Mouse (Mus musculus) cortical plate, adult 2 months (tissue): ENCODE data around the gene Cbfb. TPM values are rescaled to one million over a fixed set of nuclear protein-coding genes. Genes with fewer than 3 reads are reported as not detected.

Source experiments
- H3K27ac ChIP-seq: fragments of 200-500 bp; 2 replicates; pipeline ENCODE4 v1.5.1; 2012; ENCODE audit warnings: low read length, control low read depth, inconsistent platforms; ENCODE audit not compliant: insufficient read depth
- H3K4me1 ChIP-seq: fragments of 200-500 bp; 2 replicates; pipeline ENCODE4 v1.6.1; 2011; ENCODE audit warnings: low read length; ENCODE audit not compliant: control insufficient read depth, insufficient read depth
- H3K4me3 ChIP-seq: fragments of 200-500 bp; 2 replicates; pipeline ENCODE4 v1.5.1; 2011; ENCODE audit warnings: mild to moderate bottlenecking, low read length, control low read depth; ENCODE audit not compliant: insufficient read depth
- CTCF ChIP-seq: fragments of 200-500 bp; IDR thresholded peaks from 2 replicates; pipeline ENCODE4 v1.5.1; 2011; ENCODE audit warnings: mild to moderate bottlenecking, control low read depth, low read length; ENCODE audit not compliant: insufficient read depth; ENCODE audit errors: extremely low read depth
- POLR2A ChIP-seq: fragments of 200-500 bp; IDR thresholded peaks from 2 replicates; pipeline ENCODE4 v1.6.1; 2011; ENCODE audit warnings: mild to moderate bottlenecking, low read length, control low read depth; ENCODE audit not compliant: insufficient read depth; ENCODE audit errors: extremely low read depth
- polyA plus RNA-seq: library from polyadenylated mRNA; depleted of rRNA; stranded (reverse); fragments of >200 nt; gene quantifications from 2 replicates; pipeline ENCODE4 v1.2.3, GENCODE M21; 2012

The Cbfb gene
- polyA plus RNA-seq, 1 experiment: 17.7 TPM

- TF ChIP-seq POLR2A: no peak
- TF ChIP-seq CTCF: no peak
Observed at GRCm38 (mm10) chr8:105237442-105238142, 67.1 kb downstream of the Cbfb start.

DNA sequence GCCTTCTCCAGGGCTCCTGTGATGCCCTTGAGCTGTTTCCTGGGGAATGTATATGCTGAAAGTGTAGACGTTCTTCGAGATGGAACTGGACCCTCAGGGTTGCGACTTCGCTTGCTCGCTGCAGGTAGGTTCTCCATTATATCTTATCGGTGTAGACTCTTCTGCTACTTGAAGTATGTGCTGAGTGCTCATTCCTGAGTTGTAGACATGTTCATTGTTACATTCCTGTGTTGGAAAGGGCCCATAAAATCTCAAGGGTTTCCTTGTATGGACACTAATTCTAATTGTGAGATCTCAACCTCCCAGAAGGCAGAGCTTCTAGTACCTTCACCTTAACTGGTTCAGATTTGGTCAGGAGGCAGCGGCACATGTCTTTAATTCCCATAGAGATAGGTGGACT is 70.5 kb downstream of the Cbfb start:
- Histone ChIP-seq H3K4me3 (no peak overlapping the region), H3K4me1 (no peaks in the 10 kb centered on the region), H3K27ac (no peak overlapping the region)
- TF ChIP-seq CTCF (no peak), POLR2A (no peak)

More at GRCm38 (mm10) chr8:105237442-105238142, 67.1 kb downstream of the Cbfb start:
- Histone ChIP-seq H3K4me1 (no peaks in the 10 kb centered on the region), H3K4me3 (no peak overlapping the region), H3K27ac (no peak overlapping the region)

DNA sequence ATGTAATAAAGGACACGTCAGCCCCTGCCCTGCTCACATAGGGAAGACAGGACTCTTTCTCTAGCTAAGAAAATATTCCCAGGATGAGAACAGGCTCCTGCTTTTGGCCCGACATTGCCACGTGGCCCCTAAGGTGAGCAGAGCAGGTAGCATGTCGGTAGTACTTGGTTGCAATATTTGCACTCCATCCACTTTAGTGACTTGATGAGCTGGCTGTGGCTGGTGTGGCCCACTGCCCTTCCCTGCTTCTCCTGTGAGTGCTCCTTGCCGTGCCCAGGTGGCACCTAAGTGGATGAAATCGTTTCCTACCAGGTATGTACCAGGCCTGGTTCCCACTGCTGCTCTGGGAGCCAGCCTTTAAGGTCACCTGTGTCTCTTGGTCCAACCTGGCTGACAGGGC is 81.5 kb downstream of the Cbfb start:
- Histone ChIP-seq H3K4me1 (no peaks in the 10 kb centered on the region), H3K27ac (no peak overlapping the region), H3K4me3 (no peak overlapping the region)
- TF ChIP-seq POLR2A (no peak), CTCF (no peak)

DNA sequence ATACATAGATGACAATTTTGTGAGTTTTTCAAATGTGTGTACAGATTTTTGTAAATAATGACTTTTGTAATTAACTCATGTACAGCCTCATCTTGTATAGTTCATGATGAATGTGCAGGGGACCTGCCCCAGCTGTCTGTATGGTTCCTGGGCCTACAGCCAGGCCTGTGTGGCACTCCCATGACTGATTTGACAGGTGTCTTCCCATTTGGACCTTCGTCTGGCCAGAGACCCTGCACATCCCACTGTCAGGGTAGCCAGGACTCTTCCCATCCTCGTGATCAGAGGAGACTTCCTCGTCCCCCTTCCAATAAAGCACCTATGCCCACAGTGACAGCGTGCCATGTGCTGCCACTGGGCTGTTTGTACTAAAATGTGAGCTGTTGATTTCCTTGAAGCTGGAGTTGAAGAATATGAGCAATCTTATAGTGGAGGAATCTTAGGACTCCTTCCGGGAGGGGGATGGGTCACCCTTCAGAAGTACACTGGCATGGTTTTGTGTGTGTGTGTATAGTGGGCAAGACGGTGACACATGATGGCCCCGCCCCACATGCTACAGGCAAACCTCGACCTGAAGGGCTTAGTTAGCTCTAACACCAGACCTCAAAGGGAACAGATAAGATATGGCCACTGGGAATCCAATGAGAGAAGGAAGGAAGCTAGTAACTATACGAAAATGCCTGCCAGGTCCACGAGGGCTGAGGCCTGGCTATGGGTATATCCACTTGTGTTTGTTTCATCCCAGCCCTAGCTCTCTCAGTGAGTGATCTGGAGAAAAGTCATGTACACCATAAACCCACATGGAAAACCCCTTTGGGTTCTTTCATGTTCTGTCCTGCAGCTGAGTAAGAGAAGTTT is 82.4 kb downstream of the Cbfb start:
- Histone ChIP-seq H3K4me1 (no peaks in the 10 kb centered on the region), H3K27ac (no peak overlapping the region), H3K4me3 (no peak overlapping the region)
- TF ChIP-seq CTCF (no peak), POLR2A (no peak)

DNA sequence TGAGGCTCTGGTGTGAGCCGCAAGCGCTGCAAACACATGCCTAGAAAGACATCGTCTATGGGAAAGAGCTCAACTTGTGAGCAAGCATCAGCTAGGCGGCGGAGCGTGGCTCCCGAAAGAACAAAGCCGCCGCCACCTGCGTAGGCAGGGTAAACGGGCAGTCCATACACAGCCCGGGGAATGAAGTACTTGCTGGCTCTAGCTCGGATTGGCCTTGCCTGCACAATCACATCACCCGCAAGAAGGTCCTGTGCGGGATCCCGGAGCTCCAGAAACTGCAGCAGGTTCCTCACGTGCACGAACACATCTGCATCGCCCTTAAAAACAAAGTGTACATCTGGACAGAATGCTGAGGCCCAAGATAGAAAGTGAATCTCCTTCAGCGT is 83.3 kb downstream of the Cbfb start:
- Histone ChIP-seq H3K4me1 (no peaks in the 10 kb centered on the region), H3K4me3 (peak overlapping the region; percentile 58; the same call in 1 of the 2 replicates), H3K27ac (no peak overlapping the region)
- no peak for TF ChIP-seq POLR2A
- TF ChIP-seq CTCF: no peak

GRCm38 (mm10) chr8:105254152-105254965 is 83.9 kb downstream of the Cbfb start:
- Histone ChIP-seq H3K27ac (no peak overlapping the region; the same call in 1 of the 2 replicates), H3K4me3 (peak overlapping the region; percentile 58)

DNA sequence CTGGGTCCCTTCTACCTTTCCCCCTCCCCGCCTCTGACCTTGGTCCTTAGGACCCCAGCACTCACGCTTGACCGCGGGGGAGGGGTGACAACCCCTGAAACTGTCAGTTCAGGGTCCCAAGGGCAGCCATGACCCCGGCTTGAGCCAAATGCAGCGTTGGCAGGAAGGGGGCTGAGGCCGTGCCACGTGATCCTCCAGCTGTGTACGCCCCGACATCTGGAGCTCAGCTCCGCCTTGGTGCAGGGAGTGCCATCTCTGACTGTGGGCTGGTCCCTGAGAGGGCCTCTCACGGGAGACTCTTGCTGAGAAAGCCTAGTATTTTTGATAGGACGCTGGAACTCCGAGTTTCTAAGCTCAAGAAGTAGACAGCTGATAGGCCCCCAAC is 84.5 kb downstream of the Cbfb start, which contains the start of gene B3gnt9:
Gene B3gnt9 (minus strand): TSS at position 188 of the 385 bp plus-strand sequence.
- no peak for TF ChIP-seq POLR2A
- no peak for TF ChIP-seq CTCF
- no peaks in the 10 kb centered on the region for H3K4me1 ChIP-seq
- no peak within 1 kb of the TSS; the same call in 1 of the 2 replicates for H3K27ac ChIP-seq
- peak within 1 kb of the TSS; percentile 58 for H3K4me3 ChIP-seq

More at GRCm38 (mm10) chr8:105254152-105254965, 83.9 kb downstream of the Cbfb start:
- no peaks in the 10 kb centered on the region for H3K4me1 ChIP-seq
- TF ChIP-seq POLR2A: peak; percentile 7; the same call in 1 of the 2 replicates
- TF ChIP-seq CTCF: peak; percentile 58

DNA sequence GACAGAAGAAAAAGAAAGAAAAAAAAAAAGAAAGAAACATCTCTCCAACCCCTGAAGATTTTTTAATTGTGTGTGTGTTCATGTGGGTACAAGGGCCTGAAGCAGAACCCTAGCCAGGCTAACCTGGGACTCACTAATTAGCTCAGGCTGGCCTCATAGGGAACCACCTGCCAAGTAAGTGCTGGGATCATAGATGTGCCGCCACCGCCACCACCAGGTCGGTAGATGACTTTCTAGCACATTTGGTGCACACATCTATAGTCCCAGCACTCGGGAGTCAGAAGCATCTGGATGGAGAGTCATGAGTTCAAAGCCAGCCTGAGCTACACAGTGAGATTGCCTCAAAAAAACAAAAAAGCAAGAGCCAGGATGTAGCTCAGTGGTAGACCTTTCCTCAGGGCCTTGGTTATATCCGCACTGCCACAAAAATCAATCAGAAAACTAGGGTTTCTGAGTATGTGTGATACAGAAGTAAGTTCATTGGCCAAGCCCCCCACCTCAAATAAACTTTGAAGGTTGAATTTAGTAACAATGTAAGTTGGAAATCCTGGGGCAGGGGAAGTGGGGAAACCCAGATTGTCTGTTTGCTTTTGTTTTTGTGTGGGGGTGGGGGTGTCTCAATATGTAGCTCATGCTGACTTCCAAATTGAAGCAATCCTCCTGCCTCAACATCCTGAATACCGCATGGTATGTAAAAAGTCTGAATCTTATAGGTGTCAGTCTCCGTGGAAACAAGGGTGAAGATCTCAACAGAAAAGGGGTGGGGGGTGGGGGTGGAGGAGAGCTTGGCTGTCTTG is 87.0 kb downstream of the Cbfb start:
- no peak for TF ChIP-seq POLR2A
- TF ChIP-seq CTCF: no peak
- Histone ChIP-seq H3K4me3 (no peak overlapping the region), H3K4me1 (no peaks in the 10 kb centered on the region), H3K27ac (no peak overlapping the region)
